Mouse (Mus musculus) hindbrain, embryonic 13.5 days (tissue): Measurements from ENCODE around the gene Mcm7. TPM values are rescaled to one million over a fixed set of nuclear protein-coding genes. Genes with fewer than 3 reads are reported as not detected.

ENCODE experiments used
- ATAC-seq: fragments of 200-750 bp; cut with Nextera tagmentation; 2 replicates; pipeline ENCODE4 v1.8.0; 2017; ENCODE audit warnings: moderate TSS enrichment; ENCODE audit not compliant: low FRiP score
- H3K27ac ChIP-seq: fragments of 300-500 bp; sonication (generic); 2 replicates; pipeline ENCODE4 v1.5.1; 2015; ENCODE audit warnings: inconsistent platforms, mild to moderate bottlenecking, moderate library complexity
- H3K27me3 ChIP-seq: fragments of 300-500 bp; sonication (generic); 2 replicates; pipeline ENCODE4 v1.6.1; 2015; ENCODE audit warnings: mild to moderate bottlenecking, inconsistent platforms
- H3K36me3 ChIP-seq: fragments of 300-500 bp; sonication (generic); 2 replicates; pipeline ENCODE4 v1.6.1; 2015; ENCODE audit warnings: mild to moderate bottlenecking, inconsistent platforms
- H3K4me1 ChIP-seq: fragments of 300-500 bp; sonication (generic); replicated peaks from 2 replicates; pipeline ENCODE4 v1.6.1; 2015; ENCODE audit warnings: inconsistent platforms
- H3K4me2 ChIP-seq: fragments of 300-500 bp; sonication (generic); 2 replicates; pipeline ENCODE4 v1.6.1; 2015; ENCODE audit warnings: inconsistent platforms, mild to moderate bottlenecking, moderate library complexity
- H3K4me3 ChIP-seq: fragments of 300-500 bp; sonication (generic); 2 replicates; pipeline ENCODE4 v1.5.1; 2015; ENCODE audit warnings: mild to moderate bottlenecking, inconsistent platforms
- H3K9ac ChIP-seq: fragments of 300-500 bp; sonication (generic); 2 replicates; pipeline ENCODE4 v1.6.1; 2015; ENCODE audit warnings: mild to moderate bottlenecking, inconsistent platforms
- H3K9me3 ChIP-seq: fragments of 300-500 bp; sonication (generic); 2 replicates; pipeline ENCODE4 v1.6.1; 2016; ENCODE audit warnings: inconsistent platforms
- WGBS: fragments of 180-500 bp; shearing (Covaris S2); methylation state at CpG from one replicate; pipeline ENCODE4 v1.1.7; 2015; 5-methylcytosine and 5-hydroxymethylcytosine counted together
- microRNA counts: library from miRNA; unstranded; fragments of <30 nt; microRNA quantifications from one replicate; lab custom pipeline; 2016
- microRNA-seq: library from miRNA; unstranded; fragments of <30 nt; microRNA quantifications from one replicate; pipeline ENCODE4, GENCODE M21; 2016
- polyA plus RNA-seq: library from polyadenylated mRNA; unstranded; fragments of >200 nt; fragmentation: Nextera tagmentation; extraction: Ambion mirVana; gene quantifications from 2 replicates; pipeline ENCODE4 v1.2.1, GENCODE M21; 2015

Mcm7 gene
- polyA plus RNA-seq, 1 experiment from 2014 or later = 109 TPM

- Histone ChIP-seq H3K27me3 (no peaks in the 10 kb centered on the region), H3K27ac (no peak overlapping the region), H3K9ac (no peak overlapping the region), H3K4me1 (no peaks in the 10 kb centered on the region), H3K36me3 (peaks cover 52% of the 10 kb centered on the region), H3K9me3 (no peaks in the 10 kb centered on the region), H3K4me3 (no peak overlapping the region), H3K4me2 (no peak overlapping the region)
- 0 out of 2 replicates have a peak, but pooled peaks have one; percentile 13 for ATAC-seq
- 63% methylated on average over 8 of the region's 8 CpGs for WGBS
These were observed 34.2 kb downstream of the Mcm7 start for GRCm38 (mm10) chr5:138137935-138138549.

- Histone ChIP-seq H3K4me1 (no peaks in the 10 kb centered on the region), H3K4me2 (no peak overlapping the region), H3K9me3 (no peaks in the 10 kb centered on the region), H3K4me3 (no peak overlapping the region), H3K27me3 (no peaks in the 10 kb centered on the region), H3K36me3 (peaks cover 54% of the 10 kb centered on the region), H3K9ac (no peak overlapping the region), H3K27ac (no peak overlapping the region)
- no peak for ATAC-seq
- WGBS = 93% methylated on average over 4 of the region's 4 CpGs
These were observed 35.0 kb downstream of the Mcm7 start for GRCm38 (mm10) chr5:138137257-138137656.

GRCm38 (mm10) chr5:138132425-138133064 is 39.7 kb downstream of the Mcm7 start:
- no peak overlapping the region for H3K4me3 ChIP-seq
- 95% methylated on average over 5 of the region's 5 CpGs for WGBS
- H3K4me2 ChIP-seq = no peak overlapping the region
- H3K4me1 ChIP-seq = no peaks in the 10 kb centered on the region
- no peak for ATAC-seq
- no peaks in the 10 kb centered on the region for H3K27me3 ChIP-seq
- no peaks in the 10 kb centered on the region for H3K9me3 ChIP-seq
- H3K27ac ChIP-seq = no peak overlapping the region
- H3K36me3 ChIP-seq = peaks cover 83% of the 10 kb centered on the region
- no peak overlapping the region for H3K9ac ChIP-seq

GRCm38 (mm10) chr5:138118041-138118440 is 54.2 kb downstream of the Mcm7 start:
- peak overlapping the region; percentile 82 for H3K9ac ChIP-seq
- peak overlapping the region; percentile 95; the same call in 1 of the 2 replicates for H3K27ac ChIP-seq
- H3K4me1 ChIP-seq = peaks cover 24% of the 10 kb centered on the region
- no peaks in the 10 kb centered on the region for H3K27me3 ChIP-seq
- H3K36me3 ChIP-seq = peaks cover 25% of the 10 kb centered on the region
- 82% methylated on average over 3 of the region's 3 CpGs for WGBS
- ATAC-seq = no peak
- peak overlapping the region; percentile 63 for H3K4me3 ChIP-seq
- no peaks in the 10 kb centered on the region for H3K9me3 ChIP-seq
- peak overlapping the region; percentile 70 for H3K4me2 ChIP-seq

GRCm38 (mm10) chr5:138117199-138118015 is 54.8 kb downstream of the Mcm7 start:
- Histone ChIP-seq H3K27me3 (no peaks in the 10 kb centered on the region), H3K4me3 (peak overlapping the region; percentile 63), H3K4me2 (peak overlapping the region; percentile 70), H3K27ac (peak overlapping the region; percentile 95), H3K36me3 (peaks cover 20% of the 10 kb centered on the region), H3K9ac (peak overlapping the region; percentile 82), H3K9me3 (no peaks in the 10 kb centered on the region), H3K4me1 (peaks cover 24% of the 10 kb centered on the region)
- WGBS = 9% methylated on average over 16 of the region's 16 CpGs
- ATAC-seq = peak; percentile 47; the same call in 1 of the 2 replicates

- H3K27me3 ChIP-seq = no peaks in the 10 kb centered on the region
- peak; percentile 97 for ATAC-seq
These were observed 55.7 kb downstream of the Mcm7 start, which contains the start of gene Zscan21 for GRCm38 (mm10) chr5:138116255-138117198. Gene Zscan21 (plus strand): TSS chr5:138116903.

More at GRCm38 (mm10) chr5:138116255-138117198, 55.7 kb downstream of the Mcm7 start, which contains the start of gene Zscan21:
- Histone ChIP-seq H3K4me3 (peak within 1 kb of the TSS; percentile 63), H3K4me2 (peak within 1 kb of the TSS; percentile 70), H3K9ac (peak within 1 kb of the TSS; percentile 82), H3K27ac (peak within 1 kb of the TSS; percentile 95), H3K9me3 (no peaks in the 10 kb centered on the region), H3K36me3 (peaks cover 16% of the 10 kb centered on the region), H3K4me1 (peaks cover 24% of the 10 kb centered on the region)
- WGBS = 8% methylated on average over 38 of the region's 38 CpGs

MicroRNAs encoded within 50 kb of the gene (microRNA counts, 519-probe panel; counts per million panel counts)
- microRNA mmu-miR-106b (lab: Ali Mortazavi, UCI) (4,931 counts per million, percentile 85 among the panel's probes with 10 or more counts), microRNA mmu-miR-25 (lab: Ali Mortazavi, UCI) (5,778 counts per million, percentile 95 among the panel's probes with 10 or more counts), microRNA mmu-miR-93 (lab: Ali Mortazavi, UCI) (4,863 counts per million, percentile 81 among the panel's probes with 10 or more counts)

Small RNA genes within 50 kb of the gene (microRNA-seq; reads per million reads assigned to microRNA genes)
- gene Mir106b = 9,259 reads per million, percentile 96 among the genes with 10 or more reads in this experiment
- 442 reads per million, percentile 67 among the genes with 10 or more reads in this experiment for gene Mir25
- gene Mir93 = 19,150 reads per million, percentile 97 among the genes with 10 or more reads in this experiment

Other genes starting within 250 kb of the Mcm7 start
- 0.77 and 0.83 TPM in 2 replicates for gene Gjc3, start 209.3 kb downstream of the Mcm7 start, polyA plus RNA-seq
- not detected in 2 replicates for gene Azgp1, start 190.9 kb downstream of the Mcm7 start, polyA plus RNA-seq
- not detected in 2 replicates for gene Smok3a, start 151.2 kb downstream of the Mcm7 start, polyA plus RNA-seq
- not detected in 2 replicates for gene Smok3b, start 151.0 kb downstream of the Mcm7 start, polyA plus RNA-seq
- gene Smok3c, start 119.2 kb downstream of the Mcm7 start, polyA plus RNA-seq = not detected in 2 replicates
- 27.1 and 27.2 TPM in 2 replicates for gene Zkscan1, start 87.3 kb downstream of the Mcm7 start, polyA plus RNA-seq
- gene Zscan21, start 55.5 kb downstream of the Mcm7 start, polyA plus RNA-seq = 102 and 113 TPM in 2 replicates
- 38.9 and 40.5 TPM in 2 replicates for gene Zfp113, start 16.7 kb downstream of the Mcm7 start, polyA plus RNA-seq
- 308 and 322 TPM in 2 replicates for gene Cops6, start 11.4 kb downstream of the Mcm7 start, polyA plus RNA-seq
- gene Ap4m1, start 420 bp downstream of the Mcm7 start, polyA plus RNA-seq = 24.3 and 26.5 TPM in 2 replicates
- 85.4 and 90.9 TPM in 2 replicates for gene Taf6, start 15.0 kb upstream of the Mcm7 start, polyA plus RNA-seq
- gene Cnpy4, start 15.1 kb upstream of the Mcm7 start, polyA plus RNA-seq = 33.0 and 37.4 TPM in 2 replicates
- 13.5 and 14.6 TPM in 2 replicates for gene Mblac1, start 21.9 kb upstream of the Mcm7 start, polyA plus RNA-seq
- not detected in 2 replicates for gene Nxpe5, start 53.5 kb upstream of the Mcm7 start, polyA plus RNA-seq
- 91.7 and 95.8 TPM in 2 replicates for gene Lamtor4, start 83.1 kb upstream of the Mcm7 start, polyA plus RNA-seq
- gene BC037034, start 91.6 kb upstream of the Mcm7 start, polyA plus RNA-seq = 14.2 and 15.5 TPM in 2 replicates
- gene Gal3st4, start 100.4 kb upstream of the Mcm7 start, polyA plus RNA-seq = 3.3 and 4.2 TPM in 2 replicates
- 0.09 and 0.10 TPM in 2 replicates for gene Gm43720, start 107.5 kb upstream of the Mcm7 start, polyA plus RNA-seq
- 212 and 224 TPM in 2 replicates for gene Gpc2, start 107.6 kb upstream of the Mcm7 start, polyA plus RNA-seq
- gene Stag3, start 107.8 kb upstream of the Mcm7 start, polyA plus RNA-seq = 5.8 and 6.0 TPM in 2 replicates
- not detected in 2 replicates for gene Pvrig, start 169.5 kb upstream of the Mcm7 start, polyA plus RNA-seq